Mouse (Mus musculus): ENCODE measurements around the gene Hoxb1.

DNA sequence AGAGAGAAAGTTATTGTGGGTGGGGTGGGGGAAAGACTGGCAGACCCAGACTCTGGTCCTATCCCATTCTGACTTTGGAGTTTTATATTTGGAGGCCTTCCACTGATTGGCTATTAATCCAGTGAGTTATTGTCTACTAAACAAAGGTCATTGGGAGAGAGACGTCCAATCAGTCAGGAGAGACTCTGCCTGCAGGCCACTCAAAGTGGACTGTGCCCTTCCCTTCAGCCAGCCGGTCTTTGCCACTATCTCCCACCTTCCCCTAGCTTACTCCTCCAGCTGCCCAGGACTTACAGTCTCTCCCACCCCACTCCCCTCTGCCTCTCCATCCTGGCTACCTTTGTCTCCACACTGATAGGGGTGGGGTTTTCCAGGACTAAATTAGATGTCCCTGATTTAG, 29.0 kb upstream of the Hoxb1 start:
- TF ChIP-seq CTCF (IDR thresholded peaks at IDR 0.05; ENCODE audit: low read depth) (no peak), EP300 (optimal IDR thresholded peaks at IDR 0.05) (no peak)
